Comparison of ENCODE assay signal across 10 mouse cellular contexts in the genomic region with DNA sequence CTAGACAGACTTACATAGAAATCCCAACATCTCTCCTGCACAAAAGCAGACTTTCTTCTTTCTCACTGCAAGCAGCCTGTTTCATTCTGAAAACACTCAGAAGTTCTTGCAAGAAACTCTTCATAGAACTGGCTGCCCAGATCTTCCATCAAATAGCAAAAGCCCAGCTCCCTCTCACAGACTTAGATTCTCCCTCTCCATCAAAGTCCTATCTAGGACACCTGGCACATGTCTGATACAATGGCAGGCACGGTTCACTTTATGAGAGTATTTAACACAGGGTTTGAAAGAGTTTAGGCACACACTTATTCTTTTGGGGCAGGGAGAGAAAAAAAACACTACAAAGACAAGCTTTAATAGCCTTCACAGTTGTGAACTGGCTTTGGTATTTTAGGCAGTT. TPM values are rescaled to one million over a fixed set of nuclear protein-coding genes. Genes with fewer than 3 reads are reported as not detected.
A peak's percentile ranks its signal among the peaks of the same experiment; 100 is the strongest.
DNase-seq lines count a peak whose midpoint lies in the region; ATAC-seq and TF ChIP-seq lines count a peak whose summit lies in the region.
"Had no signal": no experiment of that assay in that cellular context is flagged by ENCODE, and none has a peak within 500 bp of the region (broad histone marks: within the 10 kb centered on the region; RNA-seq: fewer than 3 reads in every experiment).

No protein-coding gene starts in this region.

- peaks cover 15% of the 10 kb centered on the region for H3K27me3 ChIP-seq in forebrain, embryonic 11.5 days (ENCODE audit: control insufficient read depth, insufficient read depth, low read length)
- peaks cover 66% of the 10 kb centered on the region for H3K27me3 ChIP-seq in forebrain, embryonic 10.5 days (ENCODE audit: poor library complexity, severe bottlenecking)
- H3K27me3 ChIP-seq in neural tube, embryonic 11.5 days (ENCODE audit: control insufficient read depth, insufficient read depth, low read length), result peaks cover 9% of the 10 kb centered on the region
- H3K27me3 ChIP-seq in liver, embryonic 15.5 days, result peaks cover 57% of the 10 kb centered on the region
- peaks cover 8% of the 10 kb centered on the region for H3K27me3 ChIP-seq in neural tube, embryonic 15.5 days (replicated peaks)
- H3K27me3 ChIP-seq in lung, postnatal 0 days (replicated peaks; ENCODE audit: insufficient read depth, low read length), result peaks cover 36% of the 10 kb centered on the region

- ATAC-seq in forebrain, embryonic 11.5 days (replicated peaks; ENCODE audit: low FRiP score), result no peak
- ATAC-seq in neural tube, embryonic 11.5 days (ENCODE audit: insufficient read depth, low FRiP score, low TSS enrichment), result no peak
- no peak for ATAC-seq in liver, embryonic 15.5 days (ENCODE audit: insufficient read depth)
- ATAC-seq in neural tube, embryonic 15.5 days (ENCODE audit: low FRiP score), result no peak
- no peak for ATAC-seq in lung, postnatal 0 days

- no peaks in the 10 kb centered on the region for H3K36me3 ChIP-seq in forebrain, embryonic 11.5 days (ENCODE audit: control insufficient read depth, insufficient read depth, low read length)
- no peaks in the 10 kb centered on the region for H3K36me3 ChIP-seq in forebrain, embryonic 10.5 days (replicated peaks)
- H3K36me3 ChIP-seq in neural tube, embryonic 11.5 days (ENCODE audit: control insufficient read depth, insufficient read depth, low read length), result no peaks in the 10 kb centered on the region
- H3K36me3 ChIP-seq in liver, embryonic 15.5 days (replicated peaks), result no peaks in the 10 kb centered on the region
- H3K36me3 ChIP-seq in neural tube, embryonic 15.5 days, result no peaks in the 10 kb centered on the region
- H3K36me3 ChIP-seq in lung, postnatal 0 days (ENCODE audit: insufficient read depth, low read length), result no peaks in the 10 kb centered on the region

- no peak overlapping the region for H3K9ac ChIP-seq in forebrain, embryonic 11.5 days (ENCODE audit: low read length)
- H3K9ac ChIP-seq in neural tube, embryonic 11.5 days (ENCODE audit: low read length), result no peak overlapping the region
- H3K9ac ChIP-seq in liver, embryonic 15.5 days, result no peak overlapping the region
- no peak overlapping the region for H3K9ac ChIP-seq in neural tube, embryonic 15.5 days (replicated peaks)
- H3K9ac ChIP-seq in lung, postnatal 0 days (replicated peaks; ENCODE audit: low read depth), result no peak overlapping the region

- H3K4me2 ChIP-seq in forebrain, embryonic 11.5 days (ENCODE audit: low read depth, low read length, severe bottlenecking), result peak overlapping the region; percentile 22; the same call in 1 of the 2 replicates
- peak overlapping the region; percentile 83 for H3K4me2 ChIP-seq in neural tube, embryonic 11.5 days (ENCODE audit: low read depth)
- peak overlapping the region; percentile 60 for H3K4me2 ChIP-seq in liver, embryonic 15.5 days
- peak overlapping the region; percentile 96 for H3K4me2 ChIP-seq in neural tube, embryonic 15.5 days
- no peak overlapping the region for H3K4me2 ChIP-seq in lung, postnatal 0 days (replicated peaks; ENCODE audit: low read depth, low read length)

- H3K27ac ChIP-seq in forebrain, embryonic 11.5 days (ENCODE audit: low read depth, low read length), result no peak overlapping the region
- H3K27ac ChIP-seq in forebrain, embryonic 10.5 days, result no peak overlapping the region
- no peak overlapping the region for H3K27ac ChIP-seq in neural tube, embryonic 11.5 days (ENCODE audit: low read depth, low read length)
- no peak overlapping the region for H3K27ac ChIP-seq in liver, embryonic 15.5 days (replicated peaks)
- no peak overlapping the region for H3K27ac ChIP-seq in neural tube, embryonic 15.5 days (replicated peaks)
- no peak overlapping the region for H3K27ac ChIP-seq in lung, postnatal 0 days (ENCODE audit: low read length)

- TF ChIP-seq EP300 in lung, postnatal 0 days (IDR thresholded peaks at IDR 0.05), result no peak

- no peaks in the 10 kb centered on the region for H3K9me3 ChIP-seq in forebrain, embryonic 11.5 days (ENCODE audit: control insufficient read depth, low read length)
- H3K9me3 ChIP-seq in forebrain, embryonic 10.5 days, result no peaks in the 10 kb centered on the region
- no peaks in the 10 kb centered on the region for H3K9me3 ChIP-seq in neural tube, embryonic 11.5 days (ENCODE audit: control insufficient read depth, low read length)
- H3K9me3 ChIP-seq in liver, embryonic 15.5 days (replicated peaks), result no peaks in the 10 kb centered on the region
- H3K9me3 ChIP-seq in neural tube, embryonic 15.5 days (replicated peaks), result no peaks in the 10 kb centered on the region
- no peaks in the 10 kb centered on the region for H3K9me3 ChIP-seq in lung, postnatal 0 days (ENCODE audit: low read length)

- no peak for TF ChIP-seq CTCF in lung, postnatal 0 days (IDR thresholded peaks at IDR 0.05)

- WGBS in forebrain, embryonic 11.5 days, result 12% methylated on average over 1 of the region's 1 CpGs
- 18% methylated on average over 1 of the region's 1 CpGs for WGBS in forebrain, embryonic 10.5 days
- 6% methylated on average over 1 of the region's 1 CpGs for WGBS in neural tube, embryonic 11.5 days
- 11% methylated on average over 1 of the region's 1 CpGs for WGBS in liver, embryonic 15.5 days (ENCODE audit: insufficient replicate concordance)
- 10% methylated on average over 1 of the region's 1 CpGs for WGBS in neural tube, embryonic 15.5 days
- 14% methylated on average over 1 of the region's 1 CpGs for WGBS in lung, postnatal 0 days

- DNase-seq in forebrain, embryonic 11.5 days (ENCODE audit: low spot score), result no peak
- DNase-seq in forebrain, embryonic 10.5 days (ENCODE audit: extremely low spot score, low spot score), result no peak
- DNase-seq in neural tube, embryonic 11.5 days (ENCODE audit: low spot score), result no peak
- DNase-seq in neural tube, embryonic 10.5 days (ENCODE audit: extremely low spot score, low spot score), result no peak
- no peak for DNase-seq in urinary bladder, postnatal 14 days (ENCODE audit: low spot score)
- DNase-seq in lung, postnatal 0 days (ENCODE audit: low spot score), result no peak
- DNase-seq: kidney, postnatal 14 days; thymus, postnatal 14 days had no signal

- no peak overlapping the region for H3K4me3 ChIP-seq in forebrain, embryonic 11.5 days (ENCODE audit: low read depth, low read length)
- H3K4me3 ChIP-seq in forebrain, embryonic 10.5 days, result no peak overlapping the region
- H3K4me3 ChIP-seq in neural tube, embryonic 11.5 days (ENCODE audit: low read depth, low read length), result peak overlapping the region; percentile 59; the same call in 1 of the 2 replicates
- H3K4me3 ChIP-seq in liver, embryonic 15.5 days (replicated peaks), result peak overlapping the region; percentile 57; the same call in 1 of the 2 replicates
- peak overlapping the region; percentile 69 for H3K4me3 ChIP-seq in neural tube, embryonic 15.5 days (replicated peaks)
- H3K4me3 ChIP-seq in lung, postnatal 0 days (ENCODE audit: low read depth, low read length), result no peak overlapping the region

- H3K4me1 ChIP-seq in forebrain, embryonic 11.5 days (replicated peaks; ENCODE audit: control insufficient read depth, insufficient read depth, low read length), result peaks cover 7% of the 10 kb centered on the region
- peaks cover 49% of the 10 kb centered on the region for H3K4me1 ChIP-seq in forebrain, embryonic 10.5 days
- H3K4me1 ChIP-seq in neural tube, embryonic 11.5 days (ENCODE audit: control insufficient read depth, insufficient read depth, low read length), result peaks cover 15% of the 10 kb centered on the region
- no peaks in the 10 kb centered on the region for H3K4me1 ChIP-seq in liver, embryonic 15.5 days (replicated peaks)
- H3K4me1 ChIP-seq in neural tube, embryonic 15.5 days, result peaks cover 41% of the 10 kb centered on the region
- no peaks in the 10 kb centered on the region for H3K4me1 ChIP-seq in lung, postnatal 0 days (ENCODE audit: insufficient read depth, low read depth, low read length)

RNA-seq across cellular contexts. Expression of a gene that starts 2.9 kb away (rescaled TPM):
- polyA plus RNA-seq in forebrain, embryonic 11.5 days (2014; fragmentation: Nextera tagmentation; extraction: Ambion mirVana), result 7.6 and 8.5 TPM in 2 replicates
- 3.1 and 3.8 TPM in 2 replicates for polyA plus RNA-seq in forebrain, embryonic 10.5 days (2016; fragmentation: Nextera tagmentation; extraction: Ambion mirVana)
- polyA plus RNA-seq in neural tube, embryonic 11.5 days (2014; fragmentation: Nextera tagmentation; extraction: Ambion mirVana), result 11.6 and 13.9 TPM in 2 replicates
- 5.2 and 6.1 TPM in 2 replicates for polyA plus RNA-seq in liver, embryonic 15.5 days (2015; fragmentation: Nextera tagmentation; extraction: Ambion mirVana)
- polyA plus RNA-seq in neural tube, embryonic 15.5 days (2015; fragmentation: Nextera tagmentation; extraction: Ambion mirVana), result 9.1 and 9.7 TPM in 2 replicates
- polyA plus RNA-seq in lung, postnatal 0 days (2015; fragmentation: Nextera tagmentation; extraction: Ambion mirVana), result 1.1 and 1.5 TPM in 2 replicates

Comparison
In these comparisons a context has a peak if more than half of its experiments do, and no peak if none do; other contexts are left out.
1. H3K4me3 ChIP-seq: peak in neural tube, embryonic 11.5 days (single experiment), liver, embryonic 15.5 days (single experiment) and neural tube, embryonic 15.5 days (single experiment); none in forebrain, embryonic 11.5 days (single experiment), forebrain, embryonic 10.5 days (single experiment) and lung, postnatal 0 days (single experiment).